Mouse (Mus musculus): ENCODE results near the gene Cbr3.
"Not testable (repeated sequence)": the region's sequence is repeated elsewhere in the genome, so short reads cannot be mapped to it uniquely, and the experiment has no call there.

Cbr3 gene

GRCm38 (mm10) chr16:93682689-93683507 is at the start of gene Cbr3:
Cbr3 (plus strand) TSS chr16:93683215.
- peak; percentile 61 to 69 for DNase-seq

- DNase-seq, result no peak
Observed at GRCm38 (mm10) chr16:93644006-93644405, 39.0 kb upstream of the Cbr3 start.

- no peak for DNase-seq
Observed at GRCm38 (mm10) chr16:93648441-93649183, 34.4 kb upstream of the Cbr3 start.

GRCm38 (mm10) chr16:93667976-93668375 is 15.0 kb upstream of the Cbr3 start:
- no peak for DNase-seq

GRCm38 (mm10) chr16:93669521-93669920 is 13.5 kb upstream of the Cbr3 start:
- no peak for DNase-seq

GRCm38 (mm10) chr16:93670466-93670865 is 12.5 kb upstream of the Cbr3 start:
- DNase-seq, result not testable (repeated sequence)

- DNase-seq, result peak; percentile 38 to 54
Observed at GRCm38 (mm10) chr16:93671064-93671463, 12.0 kb upstream of the Cbr3 start.

GRCm38 (mm10) chr16:93676376-93676775 is 6.6 kb upstream of the Cbr3 start:
- no peak for DNase-seq

GRCm38 (mm10) chr16:93678206-93678605 is 4.8 kb upstream of the Cbr3 start:
- no peak for DNase-seq

- DNase-seq, result no peak
Observed at GRCm38 (mm10) chr16:93679165-93679564, 3.9 kb upstream of the Cbr3 start.

- no peak for DNase-seq
Observed at GRCm38 (mm10) chr16:93682156-93682688, 793 bp upstream of the Cbr3 start.

GRCm38 (mm10) chr16:93683508-93684236 is 657 bp downstream of the Cbr3 start:
- peak in 1 of 2 experiments; percentile 31 for DNase-seq

GRCm38 (mm10) chr16:93684441-93684840 is 1.4 kb downstream of the Cbr3 start:
- DNase-seq, result no peak

- not testable (repeated sequence) for DNase-seq
Observed at GRCm38 (mm10) chr16:93685783-93686182, 2.8 kb downstream of the Cbr3 start.

GRCm38 (mm10) chr16:93686421-93686820 is 3.4 kb downstream of the Cbr3 start:
- peak in 1 of 2 experiments; percentile 42 for DNase-seq

- DNase-seq, result peak in 1 of 2 experiments; percentile 33
Observed at GRCm38 (mm10) chr16:93686945-93687344, 3.9 kb downstream of the Cbr3 start.

- no peak for DNase-seq
Observed at GRCm38 (mm10) chr16:93691206-93691841, 8.3 kb downstream of the Cbr3 start.

GRCm38 (mm10) chr16:93692744-93693143 is 9.7 kb downstream of the Cbr3 start:
- DNase-seq, result no peak

GRCm38 (mm10) chr16:93707116-93707515 is 24.1 kb downstream of the Cbr3 start:
- no peak for DNase-seq

GRCm38 (mm10) chr16:93709217-93709616 is 26.2 kb downstream of the Cbr3 start:
- DNase-seq, result no peak

GRCm38 (mm10) chr16:93710924-93711323 is 27.9 kb downstream of the Cbr3 start:
- peak; percentile 89 to 90 for DNase-seq
